Mouse (Mus musculus) inflammation-experienced regulatory T-cells, adult 6 months (primary cell): ENCODE results near the gene Zbtb40. TPM values are rescaled to one million over a fixed set of nuclear protein-coding genes. Genes with fewer than 3 reads are reported as not detected.

Experiments used
- ATAC-seq: one replicate; pipeline ENCODE4 v1.8.0; 2017
- polyA plus RNA-seq, 3 experiments: library from polyadenylated mRNA; unstranded; fragments of 100-300 nt; shearing (Covaris generic); gene quantifications; one replicate each; pipeline ENCODE4 v1.2.1; 2017

Zbtb40 gene
- 1 to 10 TPM; 4.3 to 6.6 (median 6.1) TPM for polyA plus RNA-seq

DNA sequence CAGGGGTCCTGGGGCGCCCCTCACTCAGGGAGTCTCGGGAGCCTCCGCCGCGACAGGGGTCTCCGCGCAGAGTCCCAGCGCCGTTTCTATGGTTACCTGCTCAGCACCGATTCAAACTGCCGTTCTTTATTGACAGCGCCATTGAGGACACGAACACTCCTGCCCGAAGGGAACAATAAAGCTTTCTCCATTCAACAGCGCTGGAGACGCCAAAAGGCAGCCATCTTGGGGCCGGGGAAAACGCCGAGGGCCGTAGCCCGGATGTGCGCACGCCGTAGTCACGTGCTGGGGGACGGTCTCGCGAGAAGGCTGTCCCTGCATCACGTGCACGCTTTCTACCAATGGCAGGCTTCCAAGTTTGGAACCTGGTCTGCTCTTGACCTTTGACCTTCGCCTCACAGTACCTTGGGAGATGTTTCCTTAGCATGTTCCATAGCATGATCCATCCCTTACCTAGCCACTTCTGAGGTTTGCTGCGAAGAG, at the start of gene Zbtb40:
Gene Zbtb40 (minus strand): TSS at position 252 of the 483 bp plus-strand sequence.
- peak; percentile 96 for ATAC-seq

DNA sequence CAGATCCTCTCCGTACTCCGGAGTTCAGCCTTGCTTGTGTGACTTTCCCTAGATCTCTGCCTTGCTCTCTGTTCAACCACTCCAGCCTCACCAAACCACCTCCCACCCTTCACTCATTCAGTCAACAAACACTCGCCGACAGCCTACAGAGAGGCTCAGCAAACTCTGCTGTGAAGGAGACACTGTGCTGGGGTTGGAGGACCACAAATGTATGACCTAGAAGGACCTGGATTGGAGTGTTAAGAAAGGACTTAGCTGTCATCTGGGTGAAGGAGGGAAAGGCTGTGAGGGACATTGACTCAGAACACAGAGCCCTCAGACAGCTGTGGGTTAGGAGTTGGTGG, 49.4 kb upstream of the Zbtb40 start:
- no peak for ATAC-seq

DNA sequence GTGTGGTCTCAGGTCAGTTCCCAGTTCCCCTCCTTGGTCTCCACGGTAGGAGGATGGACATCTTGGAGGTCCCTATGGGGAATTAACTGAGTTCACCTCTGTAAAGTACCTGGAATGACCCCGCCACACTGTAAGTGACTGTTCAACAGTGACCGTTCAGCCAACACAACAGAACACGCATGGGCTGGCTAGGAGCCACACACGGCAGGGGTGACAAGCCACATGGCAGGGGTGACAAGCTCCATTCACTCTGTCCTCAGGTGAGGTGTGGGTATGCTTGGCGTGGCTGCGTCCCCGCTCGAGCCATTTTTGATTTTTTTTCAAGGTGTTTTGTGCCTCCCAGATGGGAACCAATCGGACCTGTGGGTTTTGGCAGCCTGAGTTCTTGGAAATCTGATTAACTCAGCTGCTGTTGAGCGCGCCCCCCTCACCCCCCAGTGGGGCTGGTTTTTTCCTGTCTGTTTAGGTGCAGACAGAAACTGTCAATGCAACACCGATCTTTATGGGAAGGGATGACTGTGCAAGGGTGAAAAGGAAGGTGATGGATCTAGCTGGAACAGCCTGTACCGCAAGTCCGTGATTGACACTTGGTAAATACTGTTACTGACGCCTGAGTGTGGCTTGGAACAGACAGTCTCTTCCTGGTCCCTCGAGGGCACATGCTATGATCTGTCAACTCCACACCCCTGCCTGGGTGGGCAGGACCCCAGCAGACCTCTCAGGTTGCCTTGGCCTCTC, 48.8 kb upstream of the Zbtb40 start:
- no peak for ATAC-seq

DNA sequence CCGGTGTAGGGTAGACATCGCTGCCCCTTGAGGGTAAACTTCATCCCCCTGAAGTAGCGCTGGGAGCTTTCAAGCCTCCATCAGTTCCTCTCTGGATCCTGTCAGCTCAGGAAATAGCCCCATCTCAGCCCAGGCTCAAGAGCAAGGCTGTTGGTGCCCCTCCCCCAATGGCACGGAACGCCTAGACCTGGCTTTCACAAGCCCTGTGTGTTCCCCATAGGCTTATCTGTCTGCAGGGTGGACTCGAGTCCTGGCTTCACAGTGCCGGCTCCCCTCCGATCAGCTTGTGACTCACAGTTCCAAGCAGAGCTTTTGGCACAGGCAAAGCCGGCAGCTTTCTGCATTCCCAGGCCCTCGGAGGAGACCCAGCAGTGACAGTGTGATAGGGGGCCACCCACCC, 47.8 kb upstream of the Zbtb40 start:
- no peak for ATAC-seq

DNA sequence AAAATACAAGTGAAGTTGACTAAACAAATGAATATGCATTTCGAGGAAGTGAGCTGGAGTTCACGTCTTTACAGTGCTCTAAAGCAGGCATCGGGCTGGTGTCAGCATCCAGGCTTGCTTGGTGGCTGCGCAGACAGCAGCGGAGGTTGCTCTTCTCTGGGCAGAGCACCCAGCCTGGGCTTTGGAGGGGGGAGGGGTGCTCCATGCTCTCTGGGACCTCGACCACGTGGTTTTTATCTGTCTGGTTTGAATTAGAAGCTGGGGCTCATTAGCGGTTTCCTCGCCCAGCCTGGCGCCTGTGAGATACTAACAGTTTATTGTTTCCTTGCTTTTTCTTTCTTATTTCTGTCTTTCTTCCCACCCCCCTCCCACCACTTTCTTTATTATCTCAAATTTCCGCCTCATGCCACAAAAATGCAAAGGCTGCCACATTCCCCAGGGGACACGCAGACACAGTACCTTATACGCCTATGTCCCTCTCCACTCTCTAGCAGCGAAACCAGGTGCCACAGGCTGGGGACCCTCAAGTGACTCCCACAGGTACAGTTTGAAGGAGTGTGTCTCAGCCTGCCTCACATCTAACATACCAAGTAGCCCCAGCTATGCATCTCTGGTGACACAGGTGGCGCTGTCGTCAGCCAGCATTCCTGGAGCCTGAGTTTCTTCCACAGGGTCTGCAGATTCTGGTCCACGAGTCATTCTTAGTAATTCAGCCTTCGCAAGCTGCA, 36.6 kb upstream of the Zbtb40 start:
- ATAC-seq = no peak

DNA sequence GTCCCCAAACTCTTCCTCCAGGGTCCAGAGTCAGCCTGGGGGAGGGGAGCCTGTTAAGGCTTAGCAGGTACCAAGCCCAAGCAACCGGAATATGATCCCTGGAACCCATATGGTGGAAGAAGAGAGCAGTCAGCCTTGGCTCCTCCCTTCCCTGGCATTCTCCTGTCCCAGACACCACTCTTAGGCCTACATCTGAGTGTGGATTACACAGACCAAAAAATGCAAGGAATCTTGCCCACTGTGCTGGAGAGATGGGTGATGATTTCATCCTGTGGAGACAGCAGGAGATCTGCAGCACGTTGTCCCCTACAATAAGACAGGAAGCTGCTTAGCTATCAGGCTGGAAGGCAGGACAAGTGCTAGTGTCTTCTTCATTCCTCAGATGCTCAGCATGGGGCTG, 34.3 kb upstream of the Zbtb40 start:
- no peak for ATAC-seq

DNA sequence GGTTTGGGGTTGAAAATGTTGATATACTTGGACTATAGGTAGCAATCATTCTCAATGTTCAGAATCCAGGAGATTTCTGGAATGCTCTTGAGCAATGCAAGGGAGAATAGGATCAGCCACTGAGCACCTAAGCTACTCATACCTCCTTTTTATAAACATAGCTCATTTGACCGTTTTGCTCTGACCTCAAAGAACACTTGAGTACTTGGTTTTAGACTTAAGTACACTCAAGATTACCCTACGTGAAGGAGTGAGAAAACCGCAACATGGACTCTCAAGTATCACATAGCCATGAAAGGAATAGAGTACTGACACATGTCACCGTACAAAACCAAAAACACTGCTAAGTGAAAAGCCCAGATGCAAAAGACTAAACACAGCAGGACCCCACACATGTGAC, 32.8 kb upstream of the Zbtb40 start:
- no peak for ATAC-seq

DNA sequence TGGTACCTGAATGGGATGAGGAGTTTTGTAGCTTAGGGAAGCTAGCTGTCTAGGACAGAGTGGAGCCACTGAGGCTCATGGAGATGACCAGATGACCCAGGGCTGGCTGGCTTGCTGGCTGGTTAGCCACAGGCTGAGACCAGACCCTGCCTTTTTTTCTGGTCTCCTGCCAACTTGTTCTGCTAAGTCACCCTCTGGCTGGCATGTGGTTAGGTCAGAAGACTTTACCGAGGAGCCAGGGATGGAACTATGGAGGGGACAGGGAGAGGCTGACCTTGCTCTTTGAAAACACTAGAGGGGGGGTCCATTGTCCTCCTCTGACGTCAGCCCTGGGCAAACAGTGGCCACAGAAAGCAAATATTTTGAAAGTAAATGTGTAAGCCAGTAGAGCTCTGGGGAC, 28.6 kb upstream of the Zbtb40 start:
- no peak for ATAC-seq

DNA sequence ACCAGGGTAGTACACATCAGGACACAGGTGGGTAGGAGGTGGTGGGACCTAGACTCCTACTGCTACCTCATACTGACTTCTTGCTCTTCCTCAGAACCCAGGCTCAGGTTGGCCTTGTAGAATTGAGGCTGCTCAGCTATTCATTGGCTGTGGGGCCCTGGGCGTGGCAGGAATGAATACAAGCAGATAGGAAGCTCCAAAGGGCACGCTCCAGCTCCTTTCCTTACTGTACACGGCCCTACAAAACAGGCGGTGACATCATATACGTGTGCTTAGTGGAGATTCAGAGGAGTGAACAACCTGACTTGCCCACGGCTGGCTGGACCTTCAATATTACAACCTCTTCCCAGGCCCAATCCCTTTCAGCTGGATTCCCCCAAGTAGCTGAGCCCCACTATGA, 22.6 kb upstream of the Zbtb40 start:
- no peak for ATAC-seq

DNA sequence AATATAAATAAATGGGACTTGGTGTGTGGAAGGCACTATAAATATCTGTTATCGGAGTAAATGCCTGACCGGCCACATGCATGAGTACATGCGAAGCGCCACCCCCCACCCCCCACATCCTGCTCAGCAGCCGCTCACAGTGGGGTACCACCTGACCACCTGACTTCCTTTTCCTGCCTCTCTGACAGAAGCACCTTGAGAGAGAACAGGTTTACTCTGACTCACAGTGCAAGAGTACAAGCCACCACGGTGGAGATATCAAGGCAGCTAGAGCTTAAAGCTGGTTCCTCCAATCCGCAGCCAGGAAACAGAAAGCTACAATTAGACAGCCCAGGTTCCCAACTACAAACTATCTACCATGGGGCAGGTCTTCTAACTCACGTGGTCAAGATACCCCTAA, 19.9 kb upstream of the Zbtb40 start:
- ATAC-seq = peak; percentile 83

DNA sequence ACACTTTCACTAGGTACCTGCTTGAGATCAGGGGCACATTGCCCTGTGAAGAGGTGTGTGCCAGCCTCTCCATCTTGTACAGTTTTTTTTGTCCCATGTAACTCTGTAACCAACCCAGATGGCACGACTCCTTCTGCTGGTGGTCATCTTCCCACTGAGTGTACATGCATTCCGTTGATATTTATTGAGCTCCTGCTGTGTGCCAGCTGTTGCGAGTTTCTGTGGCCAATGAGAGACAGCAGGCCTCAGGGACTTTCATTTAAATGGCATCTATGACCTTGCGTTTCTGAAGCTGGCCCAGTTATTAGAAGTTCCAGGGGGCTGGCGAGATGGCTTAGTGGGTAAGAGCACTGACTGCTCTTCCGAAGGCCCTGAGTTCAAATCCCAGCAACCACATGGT, 17.2 kb upstream of the Zbtb40 start:
- ATAC-seq = no peak

DNA sequence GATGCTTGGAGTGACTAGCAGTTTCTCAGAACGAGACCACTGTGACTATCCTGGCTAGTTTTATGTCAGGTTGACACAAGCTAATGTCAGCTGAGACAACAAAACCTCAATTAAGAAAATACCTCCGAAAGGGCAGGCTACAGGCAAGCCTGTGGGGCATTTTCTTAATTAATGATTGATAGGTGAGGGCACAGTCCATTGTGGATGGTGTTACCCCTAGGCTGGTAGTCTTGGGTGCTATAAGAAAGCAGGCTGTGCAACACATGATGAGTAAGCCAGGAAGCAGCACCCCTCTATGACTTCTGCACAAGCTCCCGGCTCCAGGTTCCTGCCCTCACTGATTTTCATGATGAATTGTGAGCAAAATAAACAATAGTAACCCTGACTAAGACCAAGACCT, 6.3 kb upstream of the Zbtb40 start:
- ATAC-seq = no peak

DNA sequence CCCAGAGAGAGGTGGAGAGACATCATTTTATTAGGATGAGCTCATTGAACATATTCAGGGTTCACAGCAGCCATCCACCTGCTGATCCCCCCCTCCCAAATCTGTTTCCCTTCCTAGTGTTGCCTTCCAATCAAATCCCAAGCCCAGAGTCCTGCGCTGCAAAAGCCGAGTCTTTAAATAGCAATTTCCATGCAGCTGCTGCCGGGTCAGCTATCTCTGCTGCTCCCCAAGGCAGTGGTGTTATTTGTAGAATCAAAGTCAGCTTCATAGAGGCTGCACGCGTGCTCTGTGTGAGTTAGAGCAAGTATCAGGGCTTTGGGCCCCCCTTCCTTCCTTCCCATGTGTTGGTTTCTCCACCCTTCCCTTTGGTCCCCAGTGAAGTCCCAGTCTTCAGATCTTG, 5.2 kb upstream of the Zbtb40 start:
- no peak for ATAC-seq

DNA sequence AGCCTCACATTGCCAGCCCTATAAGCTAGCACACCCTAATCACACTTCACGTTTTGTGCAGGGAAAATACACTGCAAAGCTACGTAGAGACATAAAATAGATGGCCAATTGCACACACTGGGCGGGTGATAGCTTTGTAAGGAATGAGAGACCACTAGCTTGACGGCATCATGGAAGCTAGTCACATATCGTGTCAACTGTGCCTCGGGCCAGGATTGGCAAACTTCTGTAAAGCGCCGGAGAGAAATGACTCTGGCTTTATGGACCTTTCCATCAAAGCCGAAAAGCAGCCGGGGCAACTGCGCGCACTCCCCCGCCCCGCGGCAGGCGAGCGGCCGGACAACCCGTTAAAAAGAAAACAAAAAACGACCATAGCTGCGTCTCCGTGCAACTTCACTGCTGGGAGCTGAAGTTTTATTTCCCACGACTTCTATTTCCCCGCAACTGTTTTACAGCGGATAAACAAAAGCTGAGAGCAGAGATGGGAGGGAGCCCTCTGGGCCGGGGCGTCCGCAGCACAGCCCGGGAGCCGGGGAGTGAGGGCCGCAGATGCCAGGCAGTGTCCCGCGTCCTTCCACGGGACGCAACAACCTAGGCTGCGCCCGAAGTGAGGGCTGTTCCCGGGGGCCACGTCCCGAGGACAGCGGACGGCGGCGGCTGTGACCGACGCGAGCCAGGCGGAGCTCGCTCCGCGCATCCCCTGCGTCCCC, 606 bp downstream of the Zbtb40 start:
- ATAC-seq = peak; percentile 41

DNA sequence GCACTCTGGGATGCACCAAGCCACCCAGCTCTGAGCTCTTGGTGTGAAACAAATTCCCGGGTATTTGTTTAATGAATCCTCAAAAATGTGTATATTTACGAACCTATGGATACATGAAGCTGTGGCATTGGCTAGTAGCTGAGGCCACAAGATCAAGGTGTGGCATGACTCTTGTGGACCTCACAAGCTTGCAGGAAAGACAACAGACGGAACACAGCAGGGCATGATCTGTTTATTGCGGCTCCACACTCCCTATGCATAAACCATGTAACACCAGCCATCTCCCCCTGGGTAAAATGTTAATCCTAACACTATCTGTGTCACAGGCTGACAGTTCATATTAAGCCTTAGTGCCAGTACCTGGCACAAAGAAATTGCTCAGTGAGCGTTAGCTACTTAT, 2.5 kb downstream of the Zbtb40 start:
- ATAC-seq = no peak

DNA sequence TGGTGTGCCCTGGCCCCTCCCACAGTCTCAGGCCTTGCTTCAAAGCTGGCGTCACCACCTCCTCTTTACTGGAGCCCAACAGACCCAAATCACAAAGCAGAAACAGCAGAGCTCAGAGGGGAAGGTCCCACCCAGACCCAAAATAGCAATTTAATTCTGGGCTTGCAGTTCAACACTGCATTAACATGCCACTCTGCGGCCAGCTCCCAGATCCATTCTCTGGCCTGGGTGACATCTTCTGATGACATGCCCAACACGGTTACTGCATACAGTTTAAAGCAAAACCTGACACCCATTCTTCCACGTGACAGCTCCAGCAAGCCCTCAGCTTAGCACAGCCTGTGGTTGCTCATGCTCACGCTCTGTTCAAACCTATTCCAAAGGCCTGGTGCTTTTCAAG, 4.1 kb downstream of the Zbtb40 start:
- ATAC-seq = no peak

DNA sequence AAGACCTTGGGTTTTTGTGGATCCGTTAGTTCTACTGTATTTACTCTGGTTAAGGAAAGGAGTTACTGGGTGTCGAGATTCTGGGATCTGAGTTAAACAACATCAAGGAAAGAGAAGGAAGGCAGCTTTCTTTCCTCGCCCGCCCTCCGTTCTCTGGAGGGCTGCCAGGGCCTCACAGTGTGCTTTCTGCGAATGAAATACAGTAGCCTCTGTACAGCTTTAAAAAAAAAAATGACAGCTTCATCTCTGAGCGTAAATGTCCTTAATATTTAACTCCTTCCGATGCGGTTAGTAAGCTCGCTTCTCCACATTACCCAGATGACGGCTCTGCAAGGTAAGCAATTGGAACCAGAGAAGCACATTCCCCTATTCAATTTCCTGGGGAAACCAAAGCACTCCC, 4.8 kb downstream of the Zbtb40 start:
- ATAC-seq = no peak

DNA sequence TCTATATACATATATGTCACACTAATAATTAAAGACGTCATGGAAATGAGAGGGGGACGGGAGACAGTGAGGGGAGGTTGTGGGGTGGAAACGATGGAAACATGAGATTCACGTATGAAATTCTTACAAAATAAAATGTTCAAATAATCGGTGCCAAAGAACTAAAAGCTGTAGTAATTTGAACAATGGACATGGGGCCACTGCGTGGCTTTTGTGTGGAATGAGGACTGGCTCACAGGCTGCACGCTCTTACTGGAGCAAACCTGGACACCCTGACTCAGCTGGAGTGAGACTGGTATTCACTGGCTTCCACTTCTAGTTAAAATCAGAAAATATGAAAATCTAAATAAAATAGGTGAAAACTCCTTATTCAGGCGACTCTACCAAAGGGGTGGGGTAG, 6.6 kb downstream of the Zbtb40 start:
- no peak for ATAC-seq

DNA sequence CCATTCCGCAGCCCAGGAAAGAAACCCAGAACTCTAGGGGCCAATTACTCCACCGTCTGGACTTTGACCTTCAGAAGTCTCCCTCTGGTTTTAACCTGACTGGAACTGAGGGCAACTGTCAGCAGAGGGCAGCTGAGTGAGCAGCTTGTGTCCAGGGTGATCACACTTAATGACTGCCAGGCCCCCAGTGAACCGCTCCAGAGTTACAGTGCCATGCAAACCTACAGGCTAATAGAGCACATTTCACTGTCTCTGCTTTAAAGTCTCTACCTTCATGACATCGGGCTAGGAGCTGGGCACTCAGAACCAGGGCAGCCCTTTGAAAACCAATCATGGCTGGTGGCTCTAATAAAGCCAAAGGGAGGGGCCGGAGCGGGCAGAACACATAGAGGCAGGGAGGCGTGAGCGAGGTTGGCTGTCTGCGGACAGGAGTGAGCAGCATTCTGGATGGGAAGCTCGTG, 7.4 kb downstream of the Zbtb40 start:
- no peak for ATAC-seq

DNA sequence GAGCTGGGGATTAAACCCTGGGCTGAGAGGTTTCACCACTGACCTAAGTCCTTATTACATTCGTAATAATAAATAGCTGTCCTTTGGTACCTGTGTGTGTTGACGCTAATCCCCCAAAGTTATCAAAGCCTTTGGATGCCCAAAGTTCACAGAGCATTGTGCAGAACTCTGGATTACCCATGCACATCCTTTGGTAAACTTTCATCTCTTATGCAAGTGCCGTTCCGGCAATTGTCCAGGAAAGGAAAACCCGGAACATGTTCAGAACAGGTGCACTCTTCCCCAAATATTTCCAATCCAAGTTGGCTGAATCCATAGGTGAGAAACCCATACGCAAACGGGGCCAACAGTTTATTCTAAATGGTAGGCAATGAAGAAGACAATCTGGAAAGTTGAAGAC, 9.2 kb downstream of the Zbtb40 start:
- ATAC-seq = no peak

DNA sequence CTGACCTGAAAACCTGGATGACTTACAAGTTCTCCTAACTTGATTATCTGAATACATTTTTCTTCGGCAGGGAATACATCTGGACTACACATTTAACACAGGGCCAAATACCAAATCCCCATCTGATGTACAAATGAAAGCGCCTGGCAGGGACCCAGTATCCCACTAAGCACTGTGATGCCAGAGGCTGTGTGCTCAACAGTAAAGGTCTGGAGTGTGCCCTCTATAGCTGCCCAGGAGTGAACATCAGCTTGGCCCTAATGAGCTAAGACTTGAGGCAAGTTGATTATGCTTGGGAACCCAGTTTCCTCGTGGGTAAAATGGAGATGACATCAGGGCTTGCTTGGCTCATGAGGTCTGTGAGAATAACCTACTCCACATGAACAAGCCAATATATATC, 10.1 kb downstream of the Zbtb40 start:
- no peak for ATAC-seq

DNA sequence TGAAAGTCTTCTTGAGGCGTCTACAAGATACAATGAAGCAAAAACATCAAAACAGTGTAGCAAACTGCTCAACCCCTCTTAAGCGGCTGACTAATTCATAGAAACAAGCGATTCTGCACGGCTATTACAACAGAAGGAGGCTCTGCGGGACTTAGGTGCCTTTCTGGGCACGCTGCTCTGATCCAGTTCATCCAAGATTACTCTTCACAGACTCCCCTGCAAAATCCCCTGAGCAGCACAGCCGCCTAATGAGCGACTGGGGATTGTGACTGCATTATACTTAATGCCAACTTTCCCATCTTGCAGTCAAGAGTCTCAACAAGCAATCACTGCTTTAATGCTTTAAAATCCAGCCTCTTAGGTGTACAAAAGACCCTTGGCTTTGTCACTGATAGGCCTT, 10.5 kb downstream of the Zbtb40 start:
- ATAC-seq = no peak

DNA sequence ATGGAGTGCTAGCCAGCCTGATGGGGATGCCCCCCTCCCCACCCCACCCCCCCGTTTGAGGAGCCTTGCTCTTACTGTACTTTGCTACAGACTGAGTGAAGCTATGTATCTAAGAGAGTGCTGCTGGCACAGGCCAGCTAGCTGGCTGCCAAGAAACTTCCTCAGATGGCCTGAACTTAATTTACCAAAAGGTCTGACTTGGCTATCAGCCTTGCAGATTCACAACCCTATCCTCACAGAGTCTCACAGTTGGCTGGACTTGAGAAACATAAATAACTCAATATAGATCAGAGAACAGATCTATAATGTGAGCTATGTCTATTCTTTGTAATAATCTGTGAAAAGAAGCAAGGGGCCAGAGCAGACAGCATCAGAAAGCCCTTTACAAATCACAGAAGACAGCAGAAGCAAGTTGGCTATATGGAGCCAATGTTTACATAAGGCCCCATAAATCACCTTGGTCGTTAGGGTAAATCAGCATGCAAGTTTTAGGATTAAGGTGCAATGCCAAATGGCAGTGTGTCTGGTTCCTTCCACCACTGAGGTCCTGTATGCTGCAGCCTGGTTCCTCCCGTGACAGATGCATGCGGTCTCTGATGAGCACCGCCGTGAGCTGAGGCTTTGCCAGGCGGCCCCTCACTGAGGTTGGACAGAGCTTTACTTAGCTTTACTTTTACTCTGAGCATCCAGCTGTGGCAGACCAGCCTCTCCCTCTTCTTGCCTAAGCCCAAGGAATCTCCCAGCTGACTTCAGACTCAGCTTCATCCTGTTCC, 15.3 kb downstream of the Zbtb40 start:
- no peak for ATAC-seq
